Mouse (Mus musculus): ENCODE measurements around the gene Clpb.

DNA sequence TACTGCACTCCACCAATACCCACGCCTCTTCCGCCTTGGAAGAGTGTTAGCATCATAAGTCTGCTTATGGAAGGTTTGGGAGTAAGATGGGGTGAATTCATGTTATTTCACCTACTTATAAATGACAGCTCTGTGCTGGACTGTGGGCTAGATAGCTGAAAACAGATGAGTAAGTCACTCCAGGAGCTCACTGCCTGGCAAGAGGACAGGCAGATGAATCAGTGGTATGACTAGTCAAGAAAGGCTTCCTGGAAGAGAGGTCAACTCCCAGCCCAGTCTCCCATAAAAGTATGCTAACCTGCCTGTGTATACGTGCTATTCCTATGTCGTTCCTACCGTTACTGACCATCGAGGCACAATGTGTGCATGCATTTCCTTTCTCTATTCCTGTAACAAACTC, 91.9 kb downstream of the Clpb start:
- TF ChIP-seq CTCF (IDR thresholded peaks at IDR 0.05; ENCODE audit: borderline replicate concordance, insufficient read depth, low read depth, low read length): no peak
- no peak for TF ChIP-seq POLR2A (IDR thresholded peaks at IDR 0.05; ENCODE audit: borderline replicate concordance, insufficient read depth, low read length)
